Mouse (Mus musculus) hindbrain, postnatal 0 days (tissue): ENCODE measurements around the gene Agap1. TPM values are rescaled to one million over a fixed set of nuclear protein-coding genes. Genes with fewer than 3 reads are reported as not detected.

Experiments used
- ATAC-seq: fragments of 200-750 bp; cut with Nextera tagmentation; 2 replicates; pipeline ENCODE4 v1.8.0; 2017; ENCODE audit warnings: mild to moderate bottlenecking, moderate TSS enrichment, moderate library complexity
- DNase-seq: peaks from one replicate; pipeline ENCODE4 v3.0.0-alpha.2; 2015; ENCODE audit warnings: low spot score
- H3K27ac ChIP-seq: fragments of 300-500 bp; sonication (generic); 2 replicates; pipeline ENCODE4 v1.5.1; 2014; ENCODE audit warnings: mild to moderate bottlenecking
- H3K27me3 ChIP-seq: fragments of 300-500 bp; sonication (generic); 2 replicates; pipeline ENCODE4 v1.6.1; 2014; ENCODE audit warnings: low read length, mixed read lengths; ENCODE audit not compliant: insufficient read depth
- H3K36me3 ChIP-seq: fragments of 300-500 bp; sonication (generic); 2 replicates; pipeline ENCODE4 v1.6.1; 2014; ENCODE audit warnings: low read length, mixed read lengths; ENCODE audit not compliant: insufficient read depth
- H3K4me1 ChIP-seq: fragments of 300-500 bp; sonication (generic); 2 replicates; pipeline ENCODE4 v1.6.1; 2014; ENCODE audit warnings: antibody characterized with exemption, low read length, mixed read lengths; ENCODE audit not compliant: insufficient read depth
- H3K4me2 ChIP-seq: fragments of 300-500 bp; sonication (generic); 2 replicates; pipeline ENCODE4 v1.6.1; 2014; ENCODE audit warnings: low read depth, mild to moderate bottlenecking, low read length, moderate library complexity, mixed read lengths
- H3K4me3 ChIP-seq: fragments of 300-500 bp; sonication (generic); 2 replicates; pipeline ENCODE4 v1.5.1; 2014; ENCODE audit warnings: low read length
- H3K9ac ChIP-seq: fragments of 300-500 bp; sonication (generic); replicated peaks from 2 replicates; pipeline ENCODE4 v1.6.1; 2014; ENCODE audit warnings: mild to moderate bottlenecking, low read length, moderate library complexity, mixed read lengths
- H3K9me3 ChIP-seq: fragments of 300-500 bp; sonication (generic); 2 replicates; pipeline ENCODE4 v1.6.1; 2016; ENCODE audit warnings: low read length, mixed read lengths
- CTCF ChIP-seq: IDR thresholded peaks from 2 replicates; pipeline ENCODE4 v1.5.1; 2016; ENCODE audit warnings: antibody characterized with exemption, control low read depth, low read depth
- WGBS: fragments of 180-500 bp; shearing (Covaris S2); extraction: QIAGEN DNeasy Blood & Tissue Kit; methylation state at CpG from one replicate; pipeline ENCODE4 v1.1.7; 2014; 5-methylcytosine and 5-hydroxymethylcytosine counted together
- polyA plus RNA-seq: library from polyadenylated mRNA; unstranded; fragments of >200 nt; fragmentation: Nextera tagmentation; extraction: Ambion mirVana; gene quantifications from 2 replicates; pipeline ENCODE4 v1.2.1, GENCODE M21; 2015
- total RNA-seq: library from RNA; depleted of rRNA; stranded (reverse); fragments of >200 nt; gene quantifications from 2 replicates; pipeline ENCODE4 v1.2.3, GENCODE M21; 2014

Agap1 gene
- total and polyA plus RNA-seq, 2 experiments from 2014 or later, result 40.0 to 122 TPM

- Histone ChIP-seq H3K4me1 (peaks cover 13% of the 10 kb centered on the region; the same call in 1 of the 2 replicates), H3K27ac (no peak overlapping the region), H3K4me2 (no peak overlapping the region), H3K4me3 (no peak overlapping the region), H3K27me3 (no peaks in the 10 kb centered on the region), H3K9ac (no peak overlapping the region), H3K9me3 (no peaks in the 10 kb centered on the region), H3K36me3 (peaks cover 4% of the 10 kb centered on the region; the same call in 1 of the 2 replicates)
- DNase-seq, result no peak
- no peak for ATAC-seq
- WGBS, result 72% methylated on average over 5 of the region's 5 CpGs
- no peak for TF ChIP-seq CTCF
Measured at GRCm38 (mm10) chr1:89709824-89710223, 255.2 kb downstream of the Agap1 start.

DNA sequence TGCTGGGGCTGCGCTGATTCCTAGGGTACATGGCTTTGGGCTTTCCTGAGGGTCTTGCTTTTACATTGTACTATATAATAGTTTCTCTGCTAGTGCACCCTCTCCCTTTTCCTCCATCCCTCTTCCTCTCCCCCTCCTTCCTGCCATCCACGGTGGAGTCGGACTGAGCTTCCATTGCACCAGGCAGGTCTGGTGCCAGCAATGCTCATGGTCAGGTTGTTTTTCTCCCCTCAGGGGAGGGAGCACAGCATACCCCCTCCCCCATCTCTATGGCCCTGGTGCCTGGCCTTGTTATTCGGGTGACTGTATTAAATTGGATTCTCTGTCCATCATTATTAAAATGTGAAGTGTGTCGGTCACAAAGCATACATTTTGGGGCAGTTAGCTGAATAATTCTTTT, 259.1 kb downstream of the Agap1 start:
- DNase-seq (no peak), ATAC-seq (no peak)
- Histone ChIP-seq H3K4me2 (no peak overlapping the region), H3K4me1 (peaks cover 8% of the 10 kb centered on the region; the same call in 1 of the 2 replicates), H3K36me3 (no peaks in the 10 kb centered on the region), H3K9me3 (no peaks in the 10 kb centered on the region), H3K27me3 (no peaks in the 10 kb centered on the region), H3K9ac (no peak overlapping the region), H3K27ac (no peak overlapping the region), H3K4me3 (no peak overlapping the region)
- no peak for TF ChIP-seq CTCF
- WGBS, result 37% methylated on average over 5 of the region's 5 CpGs

GRCm38 (mm10) chr1:89714165-89714980, 259.8 kb downstream of the Agap1 start:
- no peak for TF ChIP-seq CTCF
- Histone ChIP-seq H3K27ac (no peak overlapping the region), H3K27me3 (no peaks in the 10 kb centered on the region), H3K9ac (no peak overlapping the region), H3K4me3 (no peak overlapping the region), H3K4me2 (no peak overlapping the region), H3K4me1 (peaks cover 8% of the 10 kb centered on the region; the same call in 1 of the 2 replicates), H3K9me3 (no peaks in the 10 kb centered on the region), H3K36me3 (no peaks in the 10 kb centered on the region)
- WGBS, result 39% methylated on average over 18 of the region's 18 CpGs
- DNase-seq, result no peak
- peak; percentile 48 for ATAC-seq

GRCm38 (mm10) chr1:89716234-89716633, 261.6 kb downstream of the Agap1 start:
- no peak for TF ChIP-seq CTCF
- H3K9me3 ChIP-seq, result no peaks in the 10 kb centered on the region
- H3K4me2 ChIP-seq, result no peak overlapping the region
- DNase-seq (no peak), ATAC-seq (no peak)
- H3K9ac ChIP-seq, result no peak overlapping the region
- H3K4me1 ChIP-seq, result peaks cover 8% of the 10 kb centered on the region; the same call in 1 of the 2 replicates
- H3K36me3 ChIP-seq, result no peaks in the 10 kb centered on the region
- no peak overlapping the region for H3K4me3 ChIP-seq
- no peaks in the 10 kb centered on the region for H3K27me3 ChIP-seq
- no peak overlapping the region for H3K27ac ChIP-seq
- 93% methylated on average over 2 of the region's 2 CpGs for WGBS

DNA sequence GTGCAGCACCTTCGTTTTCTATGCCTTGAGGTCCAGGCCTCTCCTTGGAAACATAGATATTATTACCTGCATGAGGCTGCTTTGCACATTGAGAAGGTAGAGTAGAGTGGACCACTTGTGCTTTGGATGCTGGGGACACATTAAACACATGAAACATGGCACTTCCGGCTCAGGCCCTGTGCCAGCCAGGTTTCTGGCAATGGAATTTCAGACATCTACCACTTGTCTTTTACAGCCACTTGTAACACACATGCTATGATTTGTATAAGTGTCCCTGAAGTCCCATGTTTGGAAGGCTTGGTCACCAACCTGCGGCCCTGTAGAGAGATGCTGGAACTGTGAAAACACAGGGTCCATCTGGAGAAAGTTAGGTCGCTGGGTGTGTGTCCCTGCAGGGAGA, 262.5 kb downstream of the Agap1 start:
- DNase-seq (no peak), ATAC-seq (no peak)
- H3K4me1 ChIP-seq, result peaks cover 8% of the 10 kb centered on the region; the same call in 1 of the 2 replicates
- no peak overlapping the region for H3K4me3 ChIP-seq
- no peak for TF ChIP-seq CTCF
- no peaks in the 10 kb centered on the region for H3K36me3 ChIP-seq
- H3K9me3 ChIP-seq, result no peaks in the 10 kb centered on the region
- H3K9ac ChIP-seq, result no peak overlapping the region
- H3K4me2 ChIP-seq, result no peak overlapping the region
- 92% methylated on average over 4 of the region's 4 CpGs for WGBS
- H3K27ac ChIP-seq, result no peak overlapping the region
- no peaks in the 10 kb centered on the region for H3K27me3 ChIP-seq

DNA sequence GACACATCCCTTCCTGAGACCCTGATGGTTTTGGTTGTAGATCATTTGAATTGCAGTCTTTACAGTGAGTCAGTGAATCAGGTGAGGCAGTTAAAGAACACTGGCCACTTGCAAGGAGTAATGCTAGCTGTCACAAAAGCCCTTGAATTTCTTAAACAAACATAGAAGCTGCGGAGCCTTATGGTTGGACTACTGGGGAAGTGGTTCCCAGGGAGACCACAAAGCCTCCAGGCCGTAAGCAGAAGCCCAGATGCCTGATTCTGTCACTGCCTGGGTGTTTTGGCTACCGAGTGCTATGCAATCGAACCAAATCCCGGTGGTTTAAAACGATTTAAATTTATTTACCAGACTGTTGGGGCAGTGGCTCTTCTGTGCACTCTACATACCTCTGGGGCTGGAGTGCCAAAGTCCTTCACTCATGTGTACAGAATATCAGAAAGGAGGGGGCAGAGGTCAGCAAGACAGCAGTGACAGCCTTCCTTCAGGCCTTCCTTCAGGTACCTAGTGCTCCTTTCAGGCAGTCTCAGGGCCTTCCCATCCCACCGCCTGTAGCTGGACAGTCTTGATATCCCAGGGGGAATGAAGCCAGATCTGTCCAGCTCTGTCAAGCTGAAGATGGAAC, 264.3 kb downstream of the Agap1 start:
- no peak for TF ChIP-seq CTCF
- WGBS, result 44% methylated on average over 7 of the region's 7 CpGs
- no peak overlapping the region for H3K9ac ChIP-seq
- H3K4me3 ChIP-seq, result no peak overlapping the region
- ATAC-seq (no peak), DNase-seq (no peak)
- no peaks in the 10 kb centered on the region for H3K27me3 ChIP-seq
- H3K4me2 ChIP-seq, result no peak overlapping the region
- H3K27ac ChIP-seq, result no peak overlapping the region
- peaks cover 1% of the 10 kb centered on the region; the same call in 1 of the 2 replicates for H3K4me1 ChIP-seq
- no peaks in the 10 kb centered on the region for H3K9me3 ChIP-seq
- no peaks in the 10 kb centered on the region for H3K36me3 ChIP-seq
